Mouse (Mus musculus) embryonic fibroblast, embryonic 13.5 days (primary cell): ENCODE measurements around the gene Ankmy2.

Source experiments
- CTCF ChIP-seq: IDR thresholded peaks from 2 replicates; pipeline ENCODE4 v1.5.1; 2011; ENCODE audit warnings: mild to moderate bottlenecking, control low read depth, low read length, moderate library complexity, borderline replicate concordance; ENCODE audit not compliant: insufficient read depth
- POLR2A ChIP-seq: IDR thresholded peaks from 2 replicates; pipeline ENCODE4 v1.6.1; 2011; ENCODE audit warnings: low read depth, mild to moderate bottlenecking, control low read depth, low read length, moderate library complexity

- no peak for TF ChIP-seq CTCF
- no peak for TF ChIP-seq POLR2A
Measured at GRCm38 (mm10) chr12:36208456-36208855, 51.5 kb downstream of the Ankmy2 start.
